Mouse (Mus musculus): ENCODE results near the gene Vamp1. TPM values are rescaled to one million over a fixed set of nuclear protein-coding genes. Genes with fewer than 3 reads are reported as not detected.
"Not testable (repeated sequence)": the region's sequence is repeated elsewhere in the genome, so short reads cannot be mapped to it uniquely, and the experiment has no call there.

Gene Vamp1
- polyA plus RNA-seq, 1 experiment from 2014 or later: 1.8 TPM

DNA sequence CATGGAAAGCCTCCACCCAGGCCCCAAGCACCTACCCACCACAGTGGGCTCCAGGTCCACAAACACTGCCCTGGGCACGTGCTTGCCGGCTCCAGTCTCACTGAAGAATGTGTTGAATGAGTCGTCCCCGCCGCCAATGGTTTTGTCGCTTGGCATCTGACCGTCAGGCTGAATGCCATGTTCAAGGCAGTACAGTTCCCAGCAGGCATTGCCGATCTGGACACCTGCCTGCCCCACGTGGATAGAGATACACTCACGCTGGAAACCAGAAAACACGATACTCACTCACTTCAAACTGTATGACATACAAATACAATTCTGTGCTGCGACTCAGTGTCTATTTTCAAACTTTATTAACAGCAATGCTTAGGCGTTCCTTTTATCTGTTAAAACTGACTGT lies 67.4 kb downstream of the Vamp1 start:
- WGBS (ENCODE audit: insufficient replicate concordance): 79% methylated on average over 13 of the region's 13 CpGs
- H3K9ac ChIP-seq (ENCODE audit: low read depth, low read length); ATAC-seq (ENCODE audit: low read depth): not testable (repeated sequence)

DNA sequence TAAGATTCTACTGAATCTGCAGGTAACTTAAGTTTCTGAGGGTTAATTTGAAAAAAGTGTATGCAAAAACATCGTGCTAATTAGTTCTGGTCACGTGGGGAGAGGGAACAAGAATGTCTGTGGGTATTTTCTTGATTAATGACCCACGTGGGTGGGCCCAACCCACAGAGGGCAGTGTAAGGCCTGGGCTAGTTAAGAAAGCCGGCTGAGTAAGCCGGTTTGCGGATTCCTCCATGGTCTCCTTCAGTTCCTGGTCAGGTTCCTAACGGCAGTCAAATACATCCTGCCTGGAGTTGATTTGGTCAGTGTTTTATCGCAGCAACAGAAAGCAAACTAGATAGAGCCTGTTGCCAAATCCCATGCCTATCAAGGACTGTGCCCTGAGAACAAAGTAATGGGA lies 68.9 kb downstream of the Vamp1 start:
- Histone ChIP-seq H3K9me3 (replicated peaks; ENCODE audit: control insufficient read depth, low read length) (0 out of 2 replicates have a peak, but pooled peaks cover 3% of the 10 kb centered on the region), H3K4me3 (ENCODE audit: low read depth, low read length) (no peak overlapping the region), H3K4me2 (ENCODE audit: low read depth, low read length) (no peak overlapping the region), H3K9ac (ENCODE audit: low read depth, low read length) (no peak overlapping the region), H3K36me3 (ENCODE audit: control insufficient read depth, insufficient read depth) (no peaks in the 10 kb centered on the region), H3K27ac (ENCODE audit: low read length) (no peak overlapping the region), H3K4me1 (ENCODE audit: control insufficient read depth, low read depth, low read length) (no peaks in the 10 kb centered on the region), H3K27me3 (ENCODE audit: control insufficient read depth, insufficient read depth, low read depth, low read length) (no peaks in the 10 kb centered on the region)
- 48% methylated on average over 8 of the region's 8 CpGs for WGBS (ENCODE audit: insufficient replicate concordance)
- no peak for ATAC-seq (ENCODE audit: low read depth)

More for the DNA sequence above, 67.4 kb downstream of the Vamp1 start:
- not testable (repeated sequence) for H3K4me3 ChIP-seq (ENCODE audit: low read depth, low read length); H3K36me3 ChIP-seq (ENCODE audit: control insufficient read depth, insufficient read depth); H3K4me2 ChIP-seq (ENCODE audit: low read depth, low read length); H3K4me1 ChIP-seq (ENCODE audit: control insufficient read depth, low read depth, low read length); H3K27me3 ChIP-seq (ENCODE audit: control insufficient read depth, insufficient read depth, low read depth, low read length); H3K9me3 ChIP-seq (replicated peaks; ENCODE audit: control insufficient read depth, low read length); H3K27ac ChIP-seq (ENCODE audit: low read length)

DNA sequence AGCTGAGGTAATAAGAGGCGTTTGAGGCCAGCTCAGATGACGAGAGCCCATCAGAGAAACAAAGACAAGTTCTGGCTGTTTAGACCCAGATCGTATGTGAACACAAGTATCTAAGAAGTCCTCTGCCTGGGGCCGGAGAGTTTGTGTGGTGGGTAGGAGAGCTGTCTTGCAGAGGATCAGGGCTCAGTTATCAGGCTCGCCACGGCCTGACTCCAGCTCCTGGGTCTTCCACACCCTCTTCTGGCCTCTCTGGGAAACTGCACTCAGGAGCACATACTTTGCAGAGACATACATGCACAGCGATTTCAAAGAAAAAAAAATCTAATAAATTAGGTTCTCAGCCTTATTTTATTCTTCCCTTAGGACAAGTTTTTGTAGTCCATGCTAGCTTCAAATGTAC lies 69.4 kb downstream of the Vamp1 start:
- Histone ChIP-seq H3K36me3 (ENCODE audit: control insufficient read depth, insufficient read depth) (no peaks in the 10 kb centered on the region), H3K4me3 (ENCODE audit: low read depth, low read length) (no peak overlapping the region), H3K9me3 (replicated peaks; ENCODE audit: control insufficient read depth, low read length) (0 out of 2 replicates have a peak, but pooled peaks cover 3% of the 10 kb centered on the region), H3K27me3 (ENCODE audit: control insufficient read depth, insufficient read depth, low read depth, low read length) (no peaks in the 10 kb centered on the region), H3K27ac (ENCODE audit: low read length) (no peak overlapping the region), H3K4me2 (ENCODE audit: low read depth, low read length) (no peak overlapping the region), H3K9ac (ENCODE audit: low read depth, low read length) (no peak overlapping the region), H3K4me1 (ENCODE audit: control insufficient read depth, low read depth, low read length) (no peaks in the 10 kb centered on the region)
- WGBS (ENCODE audit: insufficient replicate concordance): 72% methylated on average over 7 of the region's 7 CpGs
- no peak for ATAC-seq (ENCODE audit: low read depth)

DNA sequence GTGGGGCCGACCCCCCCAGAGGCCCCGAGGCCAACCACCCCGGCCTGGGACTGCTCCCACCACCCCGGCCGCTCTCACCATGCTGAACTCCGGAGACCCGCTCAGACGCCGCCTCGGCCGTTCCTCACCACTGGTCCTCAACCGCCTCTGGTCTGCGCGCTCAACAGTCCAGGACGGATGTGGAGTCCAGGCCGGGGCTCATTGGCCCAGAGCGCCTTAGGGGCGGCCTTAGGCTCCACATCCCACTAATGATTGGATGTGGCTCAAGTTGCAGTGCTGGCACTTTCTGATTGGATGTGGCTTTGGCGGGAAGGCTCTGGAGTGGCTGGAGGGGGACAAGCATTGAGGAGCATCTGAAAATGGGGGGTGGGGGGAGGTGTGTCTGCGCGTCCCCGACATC lies 70.5 kb downstream of the Vamp1 start, which contains the start of gene Tuba3a:
Gene Tuba3a (minus strand): TSS at position 153 of the 400 bp plus-strand sequence.
- Histone ChIP-seq H3K9ac (ENCODE audit: low read depth, low read length) (no peak within 1 kb of the TSS), H3K4me2 (ENCODE audit: low read depth, low read length) (no peak within 1 kb of the TSS), H3K4me1 (ENCODE audit: control insufficient read depth, low read depth, low read length) (no peaks in the 10 kb centered on the region), H3K9me3 (replicated peaks; ENCODE audit: control insufficient read depth, low read length) (0 out of 2 replicates have a peak, but pooled peaks cover 3% of the 10 kb centered on the region), H3K27ac (ENCODE audit: low read length) (no peak within 1 kb of the TSS), H3K4me3 (ENCODE audit: low read depth, low read length) (no peak within 1 kb of the TSS), H3K27me3 (ENCODE audit: control insufficient read depth, insufficient read depth, low read depth, low read length) (no peaks in the 10 kb centered on the region), H3K36me3 (ENCODE audit: control insufficient read depth, insufficient read depth) (no peaks in the 10 kb centered on the region)
- ATAC-seq (ENCODE audit: low read depth): no peak
- WGBS (ENCODE audit: insufficient replicate concordance): 83% methylated on average over 22 of the region's 22 CpGs

DNA sequence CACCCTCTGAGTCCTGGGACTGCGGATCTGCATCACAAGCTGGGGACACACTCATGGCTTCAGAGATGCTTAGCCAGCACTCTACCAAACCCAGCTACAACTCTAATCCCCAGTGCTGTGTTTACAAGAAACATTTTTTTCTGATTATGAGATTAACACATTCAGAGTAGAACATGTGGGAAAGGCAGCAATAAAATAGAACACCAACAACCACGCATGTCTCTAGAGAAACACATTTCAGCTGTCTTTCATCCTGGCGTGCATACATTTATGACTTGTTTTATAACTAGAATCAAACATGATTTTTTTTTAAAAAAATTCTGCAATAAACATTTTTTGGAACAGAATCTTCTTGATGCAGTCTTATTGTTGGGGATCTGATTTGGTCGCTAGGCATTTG lies 71.6 kb downstream of the Vamp1 start:
- no peaks in the 10 kb centered on the region for H3K36me3 ChIP-seq (ENCODE audit: control insufficient read depth, insufficient read depth)
- no peak overlapping the region for H3K9ac ChIP-seq (ENCODE audit: low read depth, low read length)
- 0 out of 2 replicates have a peak, but pooled peaks cover 3% of the 10 kb centered on the region for H3K9me3 ChIP-seq (replicated peaks; ENCODE audit: control insufficient read depth, low read length)

DNA sequence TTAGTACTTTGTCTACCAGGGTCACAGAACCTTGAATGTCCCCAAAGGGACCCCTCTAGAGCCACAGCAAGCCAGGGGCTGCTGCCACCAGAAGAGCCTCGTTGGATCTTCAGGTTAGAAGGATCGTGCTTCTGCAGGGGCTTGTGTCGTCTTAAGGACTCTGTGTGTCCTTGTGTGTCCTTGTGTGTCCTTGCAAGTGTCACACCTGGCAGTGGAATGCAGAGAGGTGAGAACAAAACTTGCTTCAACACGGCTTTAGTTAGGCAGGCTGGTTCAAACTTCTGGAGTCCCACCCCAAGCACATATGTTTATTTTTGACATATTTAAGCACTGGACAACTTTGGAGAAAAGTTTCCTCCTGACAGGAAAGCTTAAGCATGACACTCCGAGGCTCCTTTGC lies 73.4 kb downstream of the Vamp1 start:
- H3K4me1 ChIP-seq (ENCODE audit: control insufficient read depth, low read depth, low read length): no peaks in the 10 kb centered on the region
- H3K4me2 ChIP-seq (ENCODE audit: low read depth, low read length): no peak overlapping the region
- no peaks in the 10 kb centered on the region for H3K36me3 ChIP-seq (ENCODE audit: control insufficient read depth, insufficient read depth)
- no peaks in the 10 kb centered on the region for H3K27me3 ChIP-seq (ENCODE audit: control insufficient read depth, insufficient read depth, low read depth, low read length)
- no peak overlapping the region for H3K4me3 ChIP-seq (ENCODE audit: low read depth, low read length)
- no peak overlapping the region for H3K27ac ChIP-seq (ENCODE audit: low read length)
- 0 out of 2 replicates have a peak, but pooled peaks cover 3% of the 10 kb centered on the region for H3K9me3 ChIP-seq (replicated peaks; ENCODE audit: control insufficient read depth, low read length)
- H3K9ac ChIP-seq (ENCODE audit: low read depth, low read length): no peak overlapping the region
- no peak for ATAC-seq (ENCODE audit: low read depth)
- 53% methylated on average over 5 of the region's 5 CpGs for WGBS (ENCODE audit: insufficient replicate concordance)

More for the DNA sequence above, 71.6 kb downstream of the Vamp1 start:
- Histone ChIP-seq H3K4me1 (ENCODE audit: control insufficient read depth, low read depth, low read length) (no peaks in the 10 kb centered on the region), H3K4me3 (ENCODE audit: low read depth, low read length) (no peak overlapping the region), H3K27ac (ENCODE audit: low read length) (no peak overlapping the region), H3K27me3 (ENCODE audit: control insufficient read depth, insufficient read depth, low read depth, low read length) (no peaks in the 10 kb centered on the region), H3K4me2 (ENCODE audit: low read depth, low read length) (no peak overlapping the region)
- no peak for ATAC-seq (ENCODE audit: low read depth)
- 65% methylated on average over 4 of the region's 4 CpGs for WGBS (ENCODE audit: insufficient replicate concordance)

DNA sequence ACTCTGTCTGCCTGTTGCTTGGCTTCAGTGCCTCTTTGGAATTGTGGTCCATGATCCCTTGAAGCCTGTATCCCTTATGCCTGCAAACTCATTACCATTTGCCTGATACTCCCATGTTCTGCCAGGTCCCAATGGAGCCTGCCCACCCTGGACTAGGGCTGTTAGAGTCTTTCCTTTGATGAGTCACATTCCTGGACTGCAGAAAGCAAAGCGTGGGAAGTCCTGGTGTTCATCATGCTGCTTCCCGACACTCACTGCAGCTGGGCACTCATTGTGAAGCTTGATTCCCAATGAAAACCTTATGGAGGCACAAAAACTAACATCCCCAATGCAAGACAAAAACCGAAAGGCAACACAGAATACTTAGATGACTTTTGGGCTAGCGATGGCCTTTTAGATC lies 76.0 kb downstream of the Vamp1 start:
- H3K9ac ChIP-seq (ENCODE audit: low read depth, low read length): no peak overlapping the region
- H3K9me3 ChIP-seq (replicated peaks; ENCODE audit: control insufficient read depth, low read length): no peaks in the 10 kb centered on the region
- no peaks in the 10 kb centered on the region for H3K4me1 ChIP-seq (ENCODE audit: control insufficient read depth, low read depth, low read length)
- ATAC-seq (ENCODE audit: low read depth): no peak
- 70% methylated on average over 4 of the region's 4 CpGs for WGBS (ENCODE audit: insufficient replicate concordance)
- no peak overlapping the region for H3K27ac ChIP-seq (ENCODE audit: low read length)
- H3K4me2 ChIP-seq (ENCODE audit: low read depth, low read length): no peak overlapping the region
- no peaks in the 10 kb centered on the region for H3K27me3 ChIP-seq (ENCODE audit: control insufficient read depth, insufficient read depth, low read depth, low read length)
- no peaks in the 10 kb centered on the region for H3K36me3 ChIP-seq (ENCODE audit: control insufficient read depth, insufficient read depth)
- no peak overlapping the region for H3K4me3 ChIP-seq (ENCODE audit: low read depth, low read length)

DNA sequence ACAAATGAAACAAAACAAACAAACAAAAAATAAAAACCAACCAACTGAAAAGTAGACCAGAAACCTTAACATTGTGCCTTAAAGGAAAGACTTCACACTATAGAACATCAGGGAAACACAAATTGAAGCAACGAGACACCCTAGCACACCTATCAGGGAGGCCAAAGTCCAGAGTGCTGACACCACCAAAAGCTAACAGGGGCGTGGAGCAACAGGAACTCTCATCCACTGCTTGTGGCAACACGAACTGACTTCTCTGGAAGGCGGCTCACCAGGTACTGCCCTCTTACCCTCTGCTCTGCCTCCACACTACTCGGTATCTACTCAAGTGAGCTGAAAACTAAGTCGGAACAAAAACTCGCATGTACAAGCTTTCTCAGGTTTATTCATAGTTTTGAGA lies 76.9 kb downstream of the Vamp1 start:
- H3K27me3 ChIP-seq (ENCODE audit: control insufficient read depth, insufficient read depth, low read depth, low read length): no peaks in the 10 kb centered on the region
- peak; percentile 56 for ATAC-seq (ENCODE audit: low read depth)
- H3K9me3 ChIP-seq (replicated peaks; ENCODE audit: control insufficient read depth, low read length): no peaks in the 10 kb centered on the region
- H3K4me1 ChIP-seq (ENCODE audit: control insufficient read depth, low read depth, low read length): no peaks in the 10 kb centered on the region
- H3K36me3 ChIP-seq (ENCODE audit: control insufficient read depth, insufficient read depth): no peaks in the 10 kb centered on the region
- no peak overlapping the region for H3K4me3 ChIP-seq (ENCODE audit: low read depth, low read length)
- no peak overlapping the region for H3K9ac ChIP-seq (ENCODE audit: low read depth, low read length)
- H3K4me2 ChIP-seq (ENCODE audit: low read depth, low read length): no peak overlapping the region
- WGBS (ENCODE audit: insufficient replicate concordance): 59% methylated on average over 7 of the region's 7 CpGs
- H3K27ac ChIP-seq (ENCODE audit: low read length): no peak overlapping the region

DNA sequence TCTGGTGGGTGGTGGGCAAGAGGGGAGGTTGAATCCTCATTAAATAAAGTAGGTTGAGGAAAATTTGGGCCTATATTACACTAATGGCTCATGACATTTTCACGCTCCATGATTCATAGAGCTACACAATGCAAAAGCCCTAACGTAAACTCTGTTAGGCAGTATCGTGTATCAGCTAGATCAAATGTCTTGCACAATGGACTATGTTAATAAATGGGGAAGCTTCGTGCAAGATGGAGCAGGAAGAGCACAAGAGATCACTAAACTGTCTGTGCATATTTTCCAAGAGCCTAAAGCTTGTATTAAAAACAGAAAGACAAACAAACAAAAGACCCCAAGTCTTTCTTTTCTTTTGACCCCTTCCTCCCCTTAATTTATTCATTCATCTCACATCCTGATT lies 78.7 kb downstream of the Vamp1 start:
- no peaks in the 10 kb centered on the region for H3K9me3 ChIP-seq (replicated peaks; ENCODE audit: control insufficient read depth, low read length)

More for the DNA sequence above, 78.7 kb downstream of the Vamp1 start:
- WGBS (ENCODE audit: insufficient replicate concordance): 68% methylated on average over 4 of the region's 4 CpGs
- no peak overlapping the region for H3K9ac ChIP-seq (ENCODE audit: low read depth, low read length)
- H3K27me3 ChIP-seq (ENCODE audit: control insufficient read depth, insufficient read depth, low read depth, low read length): no peaks in the 10 kb centered on the region
- H3K4me3 ChIP-seq (ENCODE audit: low read depth, low read length): no peak overlapping the region
- H3K4me2 ChIP-seq (ENCODE audit: low read depth, low read length): no peak overlapping the region
- no peaks in the 10 kb centered on the region for H3K36me3 ChIP-seq (ENCODE audit: control insufficient read depth, insufficient read depth)
- ATAC-seq (ENCODE audit: low read depth): no peak
- no peak overlapping the region for H3K27ac ChIP-seq (ENCODE audit: low read length)
- no peaks in the 10 kb centered on the region for H3K4me1 ChIP-seq (ENCODE audit: control insufficient read depth, low read depth, low read length)
